Mouse (Mus musculus): Measurements from ENCODE around the gene Pcnx. TPM values are rescaled to one million over a fixed set of nuclear protein-coding genes. Genes with fewer than 3 reads are reported as not detected.

The Pcnx gene
- polyA plus RNA-seq (2015; fragmentation: Nextera tagmentation; extraction: Ambion mirVana): 6.8 and 11.6 TPM in 2 replicates

DNA sequence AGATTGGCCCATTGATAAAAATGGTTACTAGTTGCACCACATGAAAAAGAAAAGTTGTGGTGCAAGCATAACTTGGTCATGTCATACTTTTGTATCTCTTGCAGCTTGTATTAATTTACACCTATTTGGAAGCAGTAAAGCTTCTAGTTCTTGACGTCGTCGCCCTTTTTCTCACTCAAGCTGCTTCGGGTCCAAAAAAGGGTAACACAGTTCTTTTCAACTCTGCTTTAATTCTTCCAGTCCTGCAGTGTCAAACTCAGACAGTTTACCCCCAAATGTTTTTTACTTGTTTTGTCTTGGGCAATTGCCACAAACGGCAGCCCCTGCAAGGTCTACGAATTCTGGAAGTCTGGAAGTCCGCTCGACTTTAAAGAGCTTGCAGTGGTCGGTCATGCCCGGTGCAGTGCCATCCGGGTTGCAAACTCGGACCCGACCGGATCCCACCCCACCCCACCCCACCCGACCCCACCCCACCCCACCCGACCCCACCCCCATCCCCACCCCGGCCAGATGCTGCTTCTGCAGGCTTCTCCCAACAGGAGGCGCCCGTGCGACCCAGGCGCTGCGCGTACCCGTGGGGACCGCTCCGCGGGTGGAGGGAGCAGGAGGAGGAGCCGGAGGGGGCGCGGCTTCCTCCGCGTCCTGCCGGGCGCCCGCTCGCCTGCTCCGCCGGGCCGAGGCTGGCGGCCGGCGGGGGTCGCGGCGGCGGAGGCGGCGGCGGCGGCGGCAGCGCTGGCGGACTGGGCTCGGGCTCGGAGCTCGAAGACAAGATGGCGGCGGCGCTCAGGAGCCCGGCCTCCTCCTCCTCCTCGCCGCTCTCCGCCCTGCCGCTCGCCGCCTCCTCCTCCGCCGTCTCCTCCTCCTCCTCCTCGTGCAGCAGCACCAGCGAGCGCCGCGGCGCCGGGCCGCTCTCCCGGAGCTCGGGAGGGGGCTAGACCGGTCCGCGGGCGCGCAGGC lies at the start of gene Pcnx:
TSS of gene Pcnx (plus strand) at position 673 of the 957 bp plus-strand sequence.
- 2% methylated on average over 58 of the region's 83 CpGs for WGBS
- Histone ChIP-seq H3K4me1 (replicated peaks) (peaks cover 42% of the 10 kb centered on the region), H3K4me2 (replicated peaks) (peak within 1 kb of the TSS; percentile 67), H3K27ac (peak within 1 kb of the TSS; percentile 84), H3K9me3 (no peaks in the 10 kb centered on the region), H3K9ac (peak within 1 kb of the TSS; percentile 77), H3K36me3 (no peaks in the 10 kb centered on the region), H3K4me3 (replicated peaks) (peak within 1 kb of the TSS; percentile 98), H3K27me3 (replicated peaks) (no peaks in the 10 kb centered on the region)
- peak; percentile 83 for ATAC-seq

DNA sequence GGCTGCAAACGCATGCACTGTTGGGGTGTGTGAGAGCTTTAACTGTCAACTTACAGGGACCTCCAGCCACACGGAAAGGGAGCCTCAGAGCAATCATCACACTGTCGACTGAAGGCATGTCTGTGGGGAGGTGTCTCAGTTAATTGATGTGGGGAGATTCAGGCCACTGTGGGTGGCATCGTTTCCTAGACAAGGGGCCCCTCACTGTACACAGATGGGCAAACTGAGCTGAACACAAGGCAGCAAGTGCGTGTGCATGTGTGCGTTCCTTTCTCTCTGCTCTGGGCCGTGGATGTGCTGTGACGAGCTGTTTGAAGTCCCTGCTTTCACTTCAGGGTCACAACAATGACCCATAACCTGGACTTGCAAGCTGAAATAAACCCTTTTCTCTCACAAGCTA lies 49.4 kb upstream of the Pcnx start:
- Histone ChIP-seq H3K4me1 (replicated peaks) (peaks cover 16% of the 10 kb centered on the region), H3K9ac (no peak overlapping the region), H3K36me3 (no peaks in the 10 kb centered on the region), H3K27me3 (replicated peaks) (no peaks in the 10 kb centered on the region), H3K9me3 (no peaks in the 10 kb centered on the region), H3K27ac (no peak overlapping the region), H3K4me3 (replicated peaks) (no peak overlapping the region), H3K4me2 (replicated peaks) (no peak overlapping the region)
- no peak for ATAC-seq
- WGBS: 49% methylated on average over 8 of the region's 8 CpGs

- WGBS: 78% methylated on average over 5 of the region's 5 CpGs
These were observed 45.1 kb upstream of the Pcnx start for GRCm38 (mm10) chr12:81814742-81815141.

GRCm38 (mm10) chr12:81816330-81817125 lies 43.3 kb upstream of the Pcnx start:
- no peaks in the 10 kb centered on the region for H3K36me3 ChIP-seq
- H3K27ac ChIP-seq: no peak overlapping the region
- H3K4me3 ChIP-seq (replicated peaks): no peak overlapping the region
- H3K4me2 ChIP-seq (replicated peaks): peak overlapping the region; percentile 40
- H3K27me3 ChIP-seq (replicated peaks): no peaks in the 10 kb centered on the region
- no peak overlapping the region for H3K9ac ChIP-seq
- 0 out of 2 replicates have a peak, but pooled peaks have one; percentile 34 for ATAC-seq
- WGBS: 21% methylated on average over 10 of the region's 10 CpGs
- 0 out of 2 replicates have a peak, but pooled peaks cover 5% of the 10 kb centered on the region for H3K4me1 ChIP-seq (replicated peaks)
- H3K9me3 ChIP-seq: no peaks in the 10 kb centered on the region

More at GRCm38 (mm10) chr12:81814742-81815141, 45.1 kb upstream of the Pcnx start:
- Histone ChIP-seq H3K9me3 (no peaks in the 10 kb centered on the region), H3K27me3 (replicated peaks) (no peaks in the 10 kb centered on the region), H3K4me2 (replicated peaks) (no peak overlapping the region), H3K4me3 (replicated peaks) (no peak overlapping the region), H3K9ac (no peak overlapping the region), H3K36me3 (no peaks in the 10 kb centered on the region), H3K27ac (no peak overlapping the region), H3K4me1 (replicated peaks) (0 out of 2 replicates have a peak, but pooled peaks cover 5% of the 10 kb centered on the region)
- ATAC-seq: peak; percentile 20; the same call in 1 of the 2 replicates

GRCm38 (mm10) chr12:81817126-81817505 lies 42.7 kb upstream of the Pcnx start:
- Histone ChIP-seq H3K4me1 (replicated peaks) (0 out of 2 replicates have a peak, but pooled peaks cover 5% of the 10 kb centered on the region), H3K9ac (no peak overlapping the region), H3K4me3 (replicated peaks) (no peak overlapping the region), H3K4me2 (replicated peaks) (peak overlapping the region; percentile 40), H3K27ac (no peak overlapping the region), H3K36me3 (no peaks in the 10 kb centered on the region), H3K27me3 (replicated peaks) (no peaks in the 10 kb centered on the region), H3K9me3 (no peaks in the 10 kb centered on the region)
- 49% methylated on average over 6 of the region's 6 CpGs for WGBS
- peak; percentile 51; the same call in 1 of the 2 replicates for ATAC-seq

- no peak overlapping the region for H3K27ac ChIP-seq
- H3K9me3 ChIP-seq: no peaks in the 10 kb centered on the region
- H3K4me3 ChIP-seq (replicated peaks): no peak overlapping the region
- no peaks in the 10 kb centered on the region for H3K36me3 ChIP-seq
- WGBS: 88% methylated on average over 4 of the region's 4 CpGs
- H3K4me1 ChIP-seq (replicated peaks): 0 out of 2 replicates have a peak, but pooled peaks cover 5% of the 10 kb centered on the region
- no peak overlapping the region for H3K4me2 ChIP-seq (replicated peaks)
- ATAC-seq: no peak
- no peak overlapping the region for H3K9ac ChIP-seq
- no peaks in the 10 kb centered on the region for H3K27me3 ChIP-seq (replicated peaks)
These were observed 39.1 kb upstream of the Pcnx start for GRCm38 (mm10) chr12:81820700-81821099.

GRCm38 (mm10) chr12:81822176-81822575 lies 37.6 kb upstream of the Pcnx start:
- no peak overlapping the region for H3K4me3 ChIP-seq (replicated peaks)
- no peak overlapping the region for H3K9ac ChIP-seq
- no peaks in the 10 kb centered on the region for H3K27me3 ChIP-seq (replicated peaks)
- H3K27ac ChIP-seq: no peak overlapping the region
- H3K36me3 ChIP-seq: no peaks in the 10 kb centered on the region
- H3K4me1 ChIP-seq (replicated peaks): 0 out of 2 replicates have a peak, but pooled peaks cover under 1% of the 10 kb centered on the region
- no peak for ATAC-seq
- no peak overlapping the region for H3K4me2 ChIP-seq (replicated peaks)
- no peaks in the 10 kb centered on the region for H3K9me3 ChIP-seq
- WGBS: 70% methylated on average over 4 of the region's 4 CpGs

GRCm38 (mm10) chr12:81822778-81823480 lies 36.9 kb upstream of the Pcnx start:
- WGBS: 85% methylated on average over 4 of the region's 4 CpGs

DNA sequence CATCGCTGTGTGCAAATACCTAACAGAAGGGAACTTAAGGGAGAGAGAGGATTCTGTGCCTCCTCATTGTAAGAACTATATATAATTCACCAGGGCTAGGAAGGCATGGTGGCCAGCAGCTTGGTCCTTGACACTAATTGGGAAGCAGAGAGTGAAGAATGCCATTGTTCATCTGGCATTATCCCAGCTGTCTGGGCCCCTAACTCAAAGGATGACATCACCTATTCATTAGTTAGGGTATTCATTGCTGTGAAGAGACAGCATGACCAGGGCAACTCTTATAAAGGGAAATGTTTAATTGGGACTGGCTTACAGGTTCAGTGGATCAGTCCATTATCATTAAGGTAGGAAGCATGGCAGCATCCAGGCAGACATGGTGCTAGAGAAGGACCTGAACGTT lies 31.5 kb upstream of the Pcnx start:
- Histone ChIP-seq H3K4me1 (replicated peaks) (no peaks in the 10 kb centered on the region), H3K27me3 (replicated peaks) (no peaks in the 10 kb centered on the region), H3K9ac (no peak overlapping the region), H3K36me3 (no peaks in the 10 kb centered on the region), H3K9me3 (no peaks in the 10 kb centered on the region), H3K4me2 (replicated peaks) (no peak overlapping the region), H3K4me3 (replicated peaks) (no peak overlapping the region), H3K27ac (no peak overlapping the region)
- 84% methylated on average over 2 of the region's 2 CpGs for WGBS
- no peak for ATAC-seq

More at GRCm38 (mm10) chr12:81822778-81823480, 36.9 kb upstream of the Pcnx start:
- H3K4me3 ChIP-seq (replicated peaks): no peak overlapping the region
- H3K9ac ChIP-seq: no peak overlapping the region
- no peaks in the 10 kb centered on the region for H3K9me3 ChIP-seq
- H3K27ac ChIP-seq: no peak overlapping the region
- no peaks in the 10 kb centered on the region for H3K36me3 ChIP-seq
- H3K4me1 ChIP-seq (replicated peaks): no peaks in the 10 kb centered on the region
- H3K4me2 ChIP-seq (replicated peaks): no peak overlapping the region
- H3K27me3 ChIP-seq (replicated peaks): no peaks in the 10 kb centered on the region
- no peak for ATAC-seq

- H3K4me1 ChIP-seq (replicated peaks): no peaks in the 10 kb centered on the region
- H3K27me3 ChIP-seq (replicated peaks): no peaks in the 10 kb centered on the region
- 58% methylated on average over 5 of the region's 5 CpGs for WGBS
- no peaks in the 10 kb centered on the region for H3K36me3 ChIP-seq
- H3K4me2 ChIP-seq (replicated peaks): no peak overlapping the region
- H3K4me3 ChIP-seq (replicated peaks): no peak overlapping the region
- no peak overlapping the region for H3K27ac ChIP-seq
- no peak overlapping the region for H3K9ac ChIP-seq
- ATAC-seq: no peak
- H3K9me3 ChIP-seq: no peaks in the 10 kb centered on the region
These were observed 27.6 kb upstream of the Pcnx start for GRCm38 (mm10) chr12:81832039-81832738.

DNA sequence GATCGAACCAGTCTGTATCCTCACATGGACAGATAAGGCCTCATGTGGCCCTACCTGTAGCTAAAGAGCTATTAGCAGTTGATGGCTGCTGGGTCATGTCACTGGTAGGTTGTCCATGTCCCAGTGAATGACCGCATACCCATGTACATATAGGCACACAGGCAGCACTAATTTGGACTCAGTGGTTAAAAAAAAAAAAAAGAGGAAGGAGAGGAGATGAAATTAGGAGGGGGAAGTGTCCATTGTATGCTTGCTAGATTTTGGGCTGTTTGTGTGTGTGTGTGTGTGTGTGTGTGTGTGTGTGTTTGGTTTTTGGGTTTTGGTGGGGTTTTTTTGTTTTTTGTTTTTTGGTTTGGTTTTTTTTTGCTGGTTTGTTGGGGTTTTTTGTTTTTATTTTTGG lies 26.7 kb upstream of the Pcnx start:
- Histone ChIP-seq H3K27me3 (replicated peaks) (no peaks in the 10 kb centered on the region), H3K4me1 (replicated peaks) (no peaks in the 10 kb centered on the region), H3K9ac (no peak overlapping the region), H3K4me3 (replicated peaks) (no peak overlapping the region), H3K36me3 (no peaks in the 10 kb centered on the region), H3K27ac (no peak overlapping the region), H3K4me2 (replicated peaks) (no peak overlapping the region), H3K9me3 (no peaks in the 10 kb centered on the region)
- ATAC-seq: no peak
- 87% methylated on average over 2 of the region's 2 CpGs for WGBS

All from intestine, embryonic 15.5 days (tissue).